Mouse (Mus musculus): Measurements from ENCODE around the gene Trpv5. TPM values are rescaled to one million over a fixed set of nuclear protein-coding genes. Genes with fewer than 3 reads are reported as not detected.

The Trpv5 gene
- not detected for total RNA-seq (2021)
- long read RNA-seq, experiment 1, result 0 reads
- long read RNA-seq, experiment 2, result 0 reads

GRCm38 (mm10) chr6:41680669-41681068, at the start of gene Trpv5:
Gene Trpv5, minus strand, starts transcription at chr6:41680769.
- intact Hi-C loops (cut with DNase I), result no loop called here
- no peak for DNase-seq

GRCm38 (mm10) chr6:41727989-41728609, 47.5 kb upstream of the Trpv5 start:
- no peak for DNase-seq
- intact Hi-C loops (cut with DNase I), result no loop called here

- DNase-seq, result no peak
- intact Hi-C loops (cut with DNase I), result no loop called here
Observed at GRCm38 (mm10) chr6:41721430-41721829, 40.9 kb upstream of the Trpv5 start.

GRCm38 (mm10) chr6:41710281-41710680, 29.7 kb upstream of the Trpv5 start:
- intact Hi-C loops (cut with DNase I), result no loop called here
- DNase-seq, result no peak

- no peak for DNase-seq
- intact Hi-C loops (cut with DNase I), result no loop called here
Observed at GRCm38 (mm10) chr6:41706275-41706674, 25.7 kb upstream of the Trpv5 start.

GRCm38 (mm10) chr6:41704123-41704522, 23.6 kb upstream of the Trpv5 start, which contains the start of gene Kel:
Gene Kel, minus strand, starts transcription at chr6:41704339.
- no peak for DNase-seq

GRCm38 (mm10) chr6:41702928-41703327, 22.4 kb upstream of the Trpv5 start:
- intact Hi-C loops (cut with DNase I), result no loop called here
- DNase-seq, result no peak

More at GRCm38 (mm10) chr6:41704123-41704522, 23.6 kb upstream of the Trpv5 start, which contains the start of gene Kel:
- intact Hi-C loops (cut with DNase I), result no loop called here

- no peak for DNase-seq
- intact Hi-C loops (cut with DNase I), result no loop called here
Observed at GRCm38 (mm10) chr6:41701245-41701644, 20.7 kb upstream of the Trpv5 start.

GRCm38 (mm10) chr6:41694407-41694806, 13.8 kb upstream of the Trpv5 start:
- intact Hi-C loops (cut with DNase I), result no loop called here
- no peak for DNase-seq

- no peak for DNase-seq
- intact Hi-C loops (cut with DNase I), result no loop called here
Observed at GRCm38 (mm10) chr6:41692200-41692599, 11.6 kb upstream of the Trpv5 start.

GRCm38 (mm10) chr6:41685596-41685995, 5.0 kb upstream of the Trpv5 start:
- no peak for DNase-seq
- intact Hi-C loops (cut with DNase I), result no loop called here

- intact Hi-C loops (cut with DNase I), result no loop called here
- DNase-seq, result no peak
Observed at GRCm38 (mm10) chr6:41684911-41685310, 4.3 kb upstream of the Trpv5 start.

- no peak for DNase-seq
- intact Hi-C loops (cut with DNase I), result no loop called here
Observed at GRCm38 (mm10) chr6:41684131-41684530, 3.6 kb upstream of the Trpv5 start, which contains the start of gene Llcfc1. Gene Llcfc1, plus strand, starts transcription at chr6:41684431.

- intact Hi-C loops (cut with DNase I), result no loop called here
- DNase-seq, result no peak
Observed at GRCm38 (mm10) chr6:41681656-41682055, 1.1 kb upstream of the Trpv5 start.

GRCm38 (mm10) chr6:41676530-41676929, 4.0 kb downstream of the Trpv5 start:
- intact Hi-C loops (cut with DNase I), result no loop called here
- DNase-seq, result no peak

GRCm38 (mm10) chr6:41662320-41662719, 18.2 kb downstream of the Trpv5 start:
- intact Hi-C loops (cut with DNase I), result no loop called here
- no peak for DNase-seq

GRCm38 (mm10) chr6:41658487-41658886, 22.1 kb downstream of the Trpv5 start:
- DNase-seq, result no peak
- intact Hi-C loops (cut with DNase I), result no loop called here

- DNase-seq, result no peak
Observed at GRCm38 (mm10) chr6:41654648-41655047, 25.9 kb downstream of the Trpv5 start.

GRCm38 (mm10) chr6:41653173-41653572, 27.4 kb downstream of the Trpv5 start:
- intact Hi-C loops (cut with DNase I), result no loop called here
- DNase-seq, result no peak

More at GRCm38 (mm10) chr6:41654648-41655047, 25.9 kb downstream of the Trpv5 start:
- intact Hi-C loops (cut with DNase I), result no loop called here

- intact Hi-C loops (cut with DNase I), result no loop called here
- DNase-seq, result no peak
Observed at GRCm38 (mm10) chr6:41646672-41647071, 33.9 kb downstream of the Trpv5 start.

- DNase-seq, result no peak
Observed at GRCm38 (mm10) chr6:41646220-41646619, 34.3 kb downstream of the Trpv5 start.

GRCm38 (mm10) chr6:41643227-41643626, 37.3 kb downstream of the Trpv5 start:
- intact Hi-C loops (cut with DNase I), result no loop called here
- no peak for DNase-seq

More at GRCm38 (mm10) chr6:41646220-41646619, 34.3 kb downstream of the Trpv5 start:
- intact Hi-C loops (cut with DNase I), result no loop called here
